ENCODE assay signal across 9 mouse cellular contexts in genomic region chr11:104590148-104590547, GRCm38 (mm10). TPM values are rescaled to one million over a fixed set of nuclear protein-coding genes. Genes with fewer than 3 reads are reported as not detected.
DNase-seq lines count a peak whose midpoint lies in the region; ATAC-seq and TF ChIP-seq lines count a peak whose summit lies in the region.
"Had no signal": no experiment of that assay in that cellular context is flagged by ENCODE, and none has a peak within 500 bp of the region (broad histone marks: within the 10 kb centered on the region; RNA-seq: fewer than 3 reads in every experiment).

No protein-coding gene starts in this region.

- no peak for TF ChIP-seq POLR2A in kidney, adult 2 months (IDR thresholded peaks at IDR 0.05; ENCODE audit: low read depth, low read length)

- WGBS in kidney, adult 2 months: 1% methylated on average over 8 of the region's 8 CpGs
- WGBS in limb, embryonic 10.5 days: 3% methylated on average over 8 of the region's 8 CpGs

- H3ac ChIP-seq in C2C12 (ENCODE audit: control insufficient read depth, insufficient read length, low read depth): no peak overlapping the region

- H3K4me1 ChIP-seq in kidney, adult 2 months (ENCODE audit: control insufficient read depth, insufficient read depth, low read length): no peaks in the 10 kb centered on the region
- H3K4me1 ChIP-seq in limb, embryonic 10.5 days: peaks cover 5% of the 10 kb centered on the region; the same call in 1 of the 2 replicates
- H3K4me1 ChIP-seq: limb, embryonic 12.5 days had no signal

- no peaks in the 10 kb centered on the region for H3K27me3 ChIP-seq in C2C12 (ENCODE audit: control insufficient read depth, insufficient read depth, insufficient read length)
- H3K27me3 ChIP-seq in kidney, adult 2 months (replicated peaks; ENCODE audit: control insufficient read depth, insufficient read depth, low read length): no peaks in the 10 kb centered on the region
- H3K27me3 ChIP-seq in limb, embryonic 10.5 days (ENCODE audit: low read depth, poor library complexity, severe bottlenecking): no peaks in the 10 kb centered on the region
- H3K27me3 ChIP-seq: limb, embryonic 12.5 days had no signal

- H3K36me3 ChIP-seq in C2C12 (ENCODE audit: control insufficient read depth, insufficient read depth): no peaks in the 10 kb centered on the region
- H3K36me3 ChIP-seq in kidney, adult 2 months (ENCODE audit: control insufficient read depth, insufficient read depth, low read length): no peaks in the 10 kb centered on the region
- no peaks in the 10 kb centered on the region for H3K36me3 ChIP-seq in limb, embryonic 10.5 days
- H3K36me3 ChIP-seq: limb, embryonic 12.5 days had no signal

- no peaks in the 10 kb centered on the region for H3K79me2 ChIP-seq in C2C12 (ENCODE audit: control insufficient read depth, insufficient read depth)

- peak; percentile 83 for DNase-seq in adrenal gland, postnatal 10 days
- DNase-seq in embryo, embryonic 9.5 days (ENCODE audit: extremely low spot score): peak; percentile 85
- DNase-seq in heart, adult 18-20 months: peak; percentile 81 to 87
- DNase-seq in kidney, adult 2 months: peak; percentile 84
- peak; percentile 80 for DNase-seq in limb, embryonic 10.5 days (ENCODE audit: low spot score)
- peak; percentile 76 to 86 for DNase-seq in spleen, postnatal 4 days (ENCODE audit: low spot score in 2 of 2)

- peak; percentile 96 for ATAC-seq in monocyte, adult 5-6 weeks (replicated peaks; ENCODE audit: insufficient number of reproducible peaks, low FRiP score, low TSS enrichment, poor library complexity, severe bottlenecking)

- H3K9me3 ChIP-seq in limb, embryonic 10.5 days (replicated peaks): 0 out of 2 replicates have a peak, but pooled peaks cover 3% of the 10 kb centered on the region

- no peak overlapping the region for H3K4me3 ChIP-seq in C2C12 (ENCODE audit: insufficient read depth, poor library complexity, severe bottlenecking)
- no peak overlapping the region for H3K4me3 ChIP-seq in kidney, adult 2 months (ENCODE audit: insufficient read depth, low read depth, low read length)
- no peak overlapping the region for H3K4me3 ChIP-seq in limb, embryonic 10.5 days
- H3K4me3 ChIP-seq: limb, embryonic 12.5 days had no signal

- no peak overlapping the region for H3K27ac ChIP-seq in kidney, adult 2 months (ENCODE audit: insufficient read depth, low read depth, low read length)
- H3K27ac ChIP-seq in limb, embryonic 10.5 days: no peak overlapping the region
- H3K27ac ChIP-seq: limb, embryonic 12.5 days had no signal

- peak; percentile 69 for TF ChIP-seq CTCF in C2C12 (IDR thresholded peaks at IDR 0.05; ENCODE audit: control insufficient read depth, insufficient read depth, insufficient read length)
- peak; percentile 96 for TF ChIP-seq CTCF in kidney, adult 2 months (conservative IDR thresholded peaks at IDR 0.05; ENCODE audit: insufficient read depth, insufficient read length, low read depth, low read length)

- H3K79me3 ChIP-seq in C2C12 (ENCODE audit: low read depth): no peaks in the 10 kb centered on the region

TF ChIP-seq in C2C12, 6 proteins besides CTCF, POLR2A, EP300 and RAD21:
- TF ChIP-seq MAX (IDR thresholded peaks at IDR 0.05): no peak
- no peak for TF ChIP-seq USF1 (IDR thresholded peaks at IDR 0.05; ENCODE audit: low read depth)
- no peak for TF ChIP-seq MYOG (IDR thresholded peaks at IDR 0.05; ENCODE audit: control insufficient read depth, extremely low read depth, insufficient read length)
- no peak for TF ChIP-seq FOSL1 (IDR thresholded peaks at IDR 0.05; ENCODE audit: insufficient read depth, low read length, poor library complexity, severe bottlenecking)
- TF ChIP-seq MYOD1 (IDR thresholded peaks at IDR 0.05; ENCODE audit: control insufficient read depth, insufficient read length, low read depth): no peak
- TF ChIP-seq CEBPB (IDR thresholded peaks at IDR 0.05; ENCODE audit: low read depth): no peak
TF ChIP-seq in C2C12: peak in this region for 0.

RNA-seq across cellular contexts. Expression of gene Itgb3, which starts 17.7 kb away (rescaled TPM):
- polyA plus RNA-seq in C2C12 (2012; fragmentation: generic; extraction: Trizol): 15.0 TPM
- 10 to 100 TPM in 1 of 2 experiments, 1 to 10 TPM in 1; 9.4 to 15.4 TPM for total RNA-seq in adrenal gland, postnatal 10 days (2021)
- 1 to 10 TPM; 3.6 to 4.5 TPM for total RNA-seq in heart, adult 18-20 months (2021)
- 0.99 and 1.3 TPM in 2 replicates for polyA plus RNA-seq in kidney, adult 2 months (2012; rRNA removed)
- 2.6 and 2.7 TPM in 2 replicates for polyA plus RNA-seq in limb, embryonic 10.5 days (2016; fragmentation: Nextera tagmentation; extraction: Ambion mirVana)
- total RNA-seq in monocyte, adult 5-6 weeks (2017): 17.2 to 45.7 TPM (median 24.2 TPM) in 3 replicates

RNA-seq across cellular contexts. Expression of gene Myl4, which starts 39.7 kb away (rescaled TPM):
- polyA plus RNA-seq in C2C12 (2012; fragmentation: generic; extraction: Trizol): 4.2 TPM
- total RNA-seq in adrenal gland, postnatal 10 days (2021): 10 to 100 TPM in 1 of 2 experiments, 1 to 10 TPM in 1; 5.2 to 11.4 TPM
- total RNA-seq in heart, adult 18-20 months (2021): 100 to 1,000 TPM; 660 to 761 TPM
- 2.0 and 2.6 TPM in 2 replicates for polyA plus RNA-seq in kidney, adult 2 months (2012; rRNA removed)
- 3.0 and 3.1 TPM in 2 replicates for polyA plus RNA-seq in limb, embryonic 10.5 days (2016; fragmentation: Nextera tagmentation; extraction: Ambion mirVana)
- total RNA-seq in monocyte, adult 5-6 weeks (2017): 5.0 to 11.6 TPM (median 8.8 TPM) in 3 replicates

RNA-seq across cellular contexts. Expression of gene Cdc27, which starts 39.7 kb away (rescaled TPM):
- 8.4 TPM for polyA plus RNA-seq in C2C12 (2012; fragmentation: generic; extraction: Trizol)
- total RNA-seq in adrenal gland, postnatal 10 days (2021): 10 to 100 TPM; 53.0 to 57.6 TPM
- total RNA-seq in heart, adult 18-20 months (2021): 10 to 100 TPM; 23.4 to 28.8 TPM
- 5.2 and 6.1 TPM in 2 replicates for polyA plus RNA-seq in kidney, adult 2 months (2012; rRNA removed)
- polyA plus RNA-seq in limb, embryonic 10.5 days (2016; fragmentation: Nextera tagmentation; extraction: Ambion mirVana): 49.5 and 60.4 TPM in 2 replicates
- total RNA-seq in monocyte, adult 5-6 weeks (2017): 25.5 to 39.0 TPM (median 33.4 TPM) in 3 replicates

Comparison
In these comparisons a context has a peak if more than half of its experiments do, and no peak if none do; other contexts are left out.
1. RNA of gene Myl4, which starts 39.7 kb away (total RNA-seq): 660 to 761 TPM in heart, adult 18-20 months; 5.0 to 11.6 TPM in monocyte, adult 5-6 weeks and 5.2 to 11.4 TPM in adrenal gland, postnatal 10 days; every median in the first group is over 10 times any median in the second.
2. Peak in every context shown above with its lines, with median percentiles within 50 percentile points of each other: DNase-seq.